ENCODE assay signal across 20 mouse cellular contexts in genomic region chr4:41477648-41478160, GRCm38 (mm10). TPM values are rescaled to one million over a fixed set of nuclear protein-coding genes. Genes with fewer than 3 reads are reported as not detected.
"Had no signal": no experiment of that assay in that cellular context is flagged by ENCODE, and none has a peak within 500 bp of the region (broad histone marks: within the 10 kb centered on the region; RNA-seq: fewer than 3 reads in every experiment).

No protein-coding gene starts in this region.

- H3K4me3 ChIP-seq: midbrain, embryonic 10.5 days; midbrain, embryonic 12.5 days; myocyte; neural tube, embryonic 12.5 days; stomach, embryonic 15.5 days had no signal

- DNase-seq: lung, adult 18-20 months; lung, embryonic 14.5 days; lung, postnatal 10 days; lung, postnatal 4 days; midbrain, embryonic 14.5 days; retina, postnatal 1 day; right cerebral cortex, adult 18-20 months; right cerebral cortex, postnatal 25 days; right cerebral cortex, postnatal 4 days; thymus, adult 2 months; thymus, postnatal 25 days; thymus, postnatal 4 days had no signal

- H3K27ac ChIP-seq: midbrain, embryonic 10.5 days; midbrain, embryonic 12.5 days; neural tube, embryonic 12.5 days; stomach, embryonic 15.5 days; stomach, postnatal 0 days had no signal

RNA-seq across cellular contexts. Expression of gene 1110017D15Rik, which starts 39.4 kb away (rescaled TPM):
- total RNA-seq: megakaryocyte, adult 5-6 weeks; megakaryocyte-erythroid progenitor cell, adult 5-6 weeks had no signal
